Mouse (Mus musculus): ENCODE results near the gene Mmp14.

GRCm38 (mm10) chr14:54494234-54494633 is 62.8 kb downstream of the Mmp14 start:
- no peak for TF ChIP-seq GATA1 (IDR thresholded peaks at IDR 0.05; ENCODE audit: low read length)
- no peak for TF ChIP-seq TAL1 (IDR thresholded peaks at IDR 0.05; ENCODE audit: low read length)

All from erythroblast, embryonic 14.5 days (primary cell).